Mouse (Mus musculus) natural killer cell, adult 2 months (primary cell): ENCODE results near the gene Trim6.
"Not testable (repeated sequence)": the region's sequence is repeated elsewhere in the genome, so short reads cannot be mapped to it uniquely, and the experiment has no call there.

Experiments used
- DNase-seq, 2 experiments: peaks; one replicate each; pipeline ENCODE4 v3.0.0; 2022; ENCODE audit warnings: low spot score in 2 of 2

Trim6 gene

GRCm38 (mm10) chr7:104218701-104219569 is at the start of gene Trim6:
Gene Trim6, plus strand, starts transcription at chr7:104218793.
- no peak for DNase-seq

- DNase-seq = peak; percentile 10 to 16
Observed at GRCm38 (mm10) chr7:104169634-104170204, 48.9 kb upstream of the Trim6 start.

- no peak for DNase-seq
Observed at GRCm38 (mm10) chr7:104175085-104175484, 43.5 kb upstream of the Trim6 start.

DNA sequence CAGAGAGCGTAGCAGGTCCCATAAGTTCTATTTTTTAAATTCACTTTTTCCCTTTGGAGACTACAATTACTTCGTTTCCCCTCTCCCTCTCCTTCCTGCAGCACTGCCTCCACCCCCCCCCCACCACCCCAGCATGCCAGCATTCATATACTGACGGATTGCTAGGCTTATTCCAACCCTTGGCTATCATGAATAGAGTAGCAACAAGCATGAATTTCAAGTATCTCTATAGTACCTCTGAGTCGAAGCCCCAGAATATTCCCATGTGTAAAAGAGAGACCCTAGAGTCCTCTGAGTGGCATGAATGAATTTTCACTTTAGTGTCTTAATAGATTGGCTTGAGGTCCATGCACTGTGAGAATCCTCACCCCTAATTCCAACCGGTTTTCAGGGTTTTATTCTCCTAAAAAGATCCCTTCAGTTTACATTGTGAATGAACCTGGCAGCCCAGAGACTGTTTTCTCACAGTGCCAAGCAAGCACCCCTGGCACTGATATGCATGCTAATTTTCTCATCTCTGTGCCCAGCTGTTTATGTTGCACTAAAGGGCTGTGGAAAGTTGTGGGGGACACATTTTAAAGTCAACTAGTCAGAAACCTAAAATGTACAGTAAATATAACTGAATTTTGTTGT is 40.1 kb upstream of the Trim6 start:
- DNase-seq = no peak

- no peak for DNase-seq
Observed at GRCm38 (mm10) chr7:104179074-104179473, 39.5 kb upstream of the Trim6 start.

DNA sequence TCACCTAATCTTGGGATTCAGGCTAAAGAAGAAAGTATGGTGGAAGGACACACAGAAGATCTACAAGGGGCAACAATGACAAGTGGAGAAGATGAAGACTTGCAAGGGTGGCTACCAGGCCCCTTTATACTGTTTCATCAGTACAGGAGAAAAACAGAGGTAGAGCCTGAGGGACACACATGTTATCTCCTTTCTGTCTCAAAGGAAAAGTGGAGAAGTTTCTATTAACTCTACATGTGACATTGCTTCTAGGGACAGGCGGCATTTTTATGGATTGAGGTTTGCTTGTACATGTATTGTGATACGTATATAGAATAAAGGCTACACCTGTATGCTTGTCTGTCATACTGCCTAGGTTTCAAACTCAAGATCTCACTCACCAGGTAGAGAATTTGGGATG is 35.3 kb upstream of the Trim6 start, which contains the start of gene Olfr648:
Olfr648 (minus strand) TSS at position 101 of the 400 bp plus-strand sequence.
- no peak for DNase-seq

GRCm38 (mm10) chr7:104191275-104191674 is 27.3 kb upstream of the Trim6 start:
- no peak for DNase-seq

GRCm38 (mm10) chr7:104195885-104196284 is 22.7 kb upstream of the Trim6 start, which contains the start of gene Olfr649:
Gene Olfr649, minus strand, starts transcription at chr7:104195985.
- DNase-seq = no peak

DNA sequence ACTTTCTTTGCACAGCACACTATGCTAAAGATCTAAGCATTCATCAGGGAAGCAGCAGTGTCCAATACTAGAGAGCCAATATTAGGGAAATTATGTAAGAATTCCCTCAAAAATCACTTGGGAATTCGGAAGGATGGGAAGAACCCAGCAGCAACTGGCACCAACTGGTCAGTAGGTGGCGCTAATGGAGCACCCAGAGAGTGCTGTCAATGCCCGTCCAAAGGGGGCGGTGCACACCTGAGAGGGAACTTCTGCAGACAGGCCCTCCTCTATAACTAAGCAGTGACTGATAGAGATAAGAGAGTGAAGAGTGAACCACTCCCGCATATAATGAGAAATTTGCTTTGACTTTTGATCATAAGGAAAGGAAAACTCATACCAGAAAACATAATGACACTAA is 18.8 kb upstream of the Trim6 start:
- peak; percentile 41 to 63 for DNase-seq

DNA sequence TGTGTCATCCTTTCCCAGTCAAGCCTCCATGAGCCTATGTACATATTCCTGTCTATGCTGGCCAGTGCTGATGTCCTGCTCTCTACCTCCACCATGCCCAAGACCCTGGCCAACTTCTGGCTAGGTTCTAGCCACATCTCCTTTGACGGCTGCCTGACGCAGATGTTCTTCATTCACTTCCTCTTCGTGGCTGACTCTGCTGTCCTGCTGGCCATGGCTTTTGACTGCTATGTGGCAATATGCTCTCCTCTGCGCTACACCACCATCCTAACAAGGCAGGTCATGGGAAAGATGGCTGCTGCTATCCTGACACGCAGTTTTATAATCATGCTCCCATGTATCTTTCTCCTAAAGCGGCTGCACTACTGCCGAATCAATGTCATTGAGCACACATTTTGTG is 12.4 kb upstream of the Trim6 start:
- DNase-seq = no peak

DNA sequence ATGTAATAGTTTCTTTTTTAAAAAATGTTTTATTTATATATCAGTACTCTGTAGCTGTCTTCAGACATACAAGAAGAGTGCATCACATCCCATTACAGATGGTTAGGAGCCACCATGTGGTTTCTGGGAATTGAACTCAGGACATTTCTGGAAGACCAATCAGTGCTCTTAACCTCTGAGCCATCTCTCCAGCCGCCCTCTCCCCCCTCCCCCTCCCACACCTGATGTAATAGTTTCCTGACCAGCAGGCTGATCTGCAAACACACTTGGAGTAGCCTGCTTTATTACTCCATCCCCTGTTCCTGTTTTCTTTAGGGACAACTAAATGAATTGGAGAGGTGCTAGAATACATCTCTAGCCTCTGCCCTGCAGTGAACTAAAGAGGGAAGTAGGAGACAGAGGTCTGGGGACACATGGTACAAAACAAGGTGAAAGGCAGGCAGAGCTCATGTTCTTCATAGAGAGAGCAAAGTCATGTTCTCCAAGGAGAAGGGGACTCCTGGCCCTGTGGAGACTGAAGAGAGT is 2.5 kb upstream of the Trim6 start:
- DNase-seq = no peak

- no peak for DNase-seq
Observed at GRCm38 (mm10) chr7:104217881-104218280, 712 bp upstream of the Trim6 start.

GRCm38 (mm10) chr7:104231203-104231602 is 12.6 kb downstream of the Trim6 start:
- DNase-seq = peak; percentile 34 to 54

- DNase-seq = peak in 1 of 2 experiments; percentile 5
Observed at GRCm38 (mm10) chr7:104240857-104241256, 22.3 kb downstream of the Trim6 start.

DNA sequence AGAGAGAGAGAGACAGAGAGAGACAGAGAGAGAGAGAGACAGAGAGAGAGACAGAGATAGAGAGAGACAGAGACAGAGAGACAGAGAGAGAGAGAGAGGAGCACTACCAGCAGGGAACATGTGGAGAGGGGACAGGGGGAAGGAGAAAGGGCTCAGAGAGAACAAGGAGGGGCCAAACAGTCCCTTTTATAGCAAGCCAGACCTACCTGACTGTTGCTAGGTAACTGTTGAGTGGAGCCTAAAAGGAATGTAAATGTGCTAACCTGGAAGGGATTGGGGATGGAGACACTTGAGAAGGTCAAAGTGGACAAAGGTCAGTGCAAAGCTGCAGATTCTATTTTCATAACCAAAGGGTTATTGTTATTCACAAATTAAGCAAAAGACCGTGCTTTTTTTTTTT is 25.0 kb downstream of the Trim6 start:
- no peak for DNase-seq

- DNase-seq = peak; percentile 74 to 76
Observed at GRCm38 (mm10) chr7:104244287-104245181, 25.9 kb downstream of the Trim6 start, which contains the start of gene Trim34a. Gene Trim34a, plus strand, starts transcription at chr7:104244457.

GRCm38 (mm10) chr7:104260380-104260779 is 41.8 kb downstream of the Trim6 start:
- DNase-seq = not testable (repeated sequence)

- not testable (repeated sequence) for DNase-seq
Observed at GRCm38 (mm10) chr7:104265335-104265734, 46.7 kb downstream of the Trim6 start.

GRCm38 (mm10) chr7:104279361-104279760 is 60.8 kb downstream of the Trim6 start:
- not testable (repeated sequence) for DNase-seq
